Mouse (Mus musculus) macrophage (primary cell): Measurements from ENCODE around the gene Mest. TPM values are rescaled to one million over a fixed set of nuclear protein-coding genes. Genes with fewer than 3 reads are reported as not detected.

ENCODE experiments used
- H3K27ac ChIP-seq: fragments of 350-480 bp; formaldehyde crosslinking; 2 replicates; pipeline ENCODE4 v1.9.0; 2021
- H3K36me3 ChIP-seq: fragments of 350-480 bp; formaldehyde crosslinking; 2 replicates; pipeline ENCODE4 v1.9.0; 2021; ENCODE audit errors: inconsistent target
- H3K4me3 ChIP-seq: fragments of 350-480 bp; formaldehyde crosslinking; 2 replicates; pipeline ENCODE4 v1.9.0; 2021; ENCODE audit errors: inconsistent target
- H3K79me2 ChIP-seq: fragments of 350-480 bp; formaldehyde crosslinking; 2 replicates; pipeline ENCODE4 v1.9.0; 2021; ENCODE audit errors: inconsistent target
- WGBS: methylation state at CpG from one replicate; pipeline ENCODE4 v1.1.7; 2026; ENCODE audit warnings: inconsistent platforms; ENCODE audit not compliant: missing documents; 5-methylcytosine and 5-hydroxymethylcytosine counted together
- polyA plus RNA-seq: library from polyadenylated mRNA; stranded (reverse); fragments of 250-400 nt; gene quantifications from 3 replicates; pipeline ENCODE4 v1.2.4, GENCODE M21; 2018; ENCODE audit warnings: inconsistent platforms

Gene Mest
- polyA plus RNA-seq, 1 experiment from 2014 or later, result 0.07 TPM

DNA sequence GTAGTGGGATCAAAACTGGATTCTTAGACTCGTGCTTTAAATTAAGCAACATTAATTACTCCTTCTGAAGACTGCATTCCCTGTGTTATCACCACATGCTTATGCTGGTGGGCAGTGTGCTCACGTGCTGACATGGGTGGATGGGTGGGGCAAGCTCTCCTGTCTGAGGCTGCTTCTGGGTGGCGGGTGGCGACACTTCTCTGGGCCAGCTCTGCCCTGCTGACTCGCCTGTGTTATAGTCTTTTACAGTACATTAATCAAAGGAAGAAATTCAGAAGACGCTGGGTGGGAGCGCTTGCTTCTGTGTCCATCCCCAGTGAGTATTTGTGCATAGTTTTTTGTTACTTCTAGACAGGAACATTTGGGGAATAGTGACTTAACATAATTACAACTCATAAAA, 22.2 kb downstream of the Mest start:
- Histone ChIP-seq H3K79me2 (no peaks in the 10 kb centered on the region), H3K27ac (no peak overlapping the region), H3K36me3 (peaks cover 35% of the 10 kb centered on the region), H3K4me3 (no peak overlapping the region)
- WGBS, result 95% methylated on average over 7 of the region's 7 CpGs

- WGBS, result 95% methylated on average over 7 of the region's 7 CpGs
- Histone ChIP-seq H3K36me3 (peaks cover 36% of the 10 kb centered on the region), H3K27ac (no peak overlapping the region), H3K79me2 (no peaks in the 10 kb centered on the region), H3K4me3 (no peak overlapping the region)
Observed at GRCm38 (mm10) chr6:30747631-30748357, 24.4 kb downstream of the Mest start.

DNA sequence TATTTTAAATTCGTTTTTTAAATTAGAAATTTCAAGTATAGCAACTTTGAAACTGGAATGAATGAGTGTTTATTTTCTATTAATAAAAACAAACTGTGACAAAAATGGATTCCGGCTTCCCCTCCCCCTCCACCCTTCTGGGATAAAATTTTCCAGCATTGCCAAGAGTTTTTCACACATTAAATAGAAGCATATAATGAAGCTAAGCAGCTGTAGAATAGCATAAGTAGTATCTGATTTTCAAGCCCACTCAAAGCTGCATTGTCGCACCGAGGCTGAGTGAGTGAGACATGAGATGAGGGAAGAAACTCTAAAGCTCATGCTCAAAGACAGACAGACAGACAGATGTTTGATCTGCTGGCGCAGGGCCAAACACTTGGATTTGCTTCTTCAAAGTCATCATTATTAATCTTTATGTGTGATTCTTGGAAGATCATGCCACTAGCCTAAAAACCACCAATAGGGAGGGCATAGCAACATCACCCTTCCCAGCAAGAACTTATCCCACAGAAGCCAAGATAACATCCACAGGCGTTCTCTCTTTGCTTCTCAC, 25.1 kb downstream of the Mest start:
- WGBS, result 97% methylated on average over 6 of the region's 6 CpGs
- Histone ChIP-seq H3K79me2 (no peaks in the 10 kb centered on the region), H3K36me3 (peaks cover 35% of the 10 kb centered on the region), H3K4me3 (no peak overlapping the region), H3K27ac (no peak overlapping the region)

DNA sequence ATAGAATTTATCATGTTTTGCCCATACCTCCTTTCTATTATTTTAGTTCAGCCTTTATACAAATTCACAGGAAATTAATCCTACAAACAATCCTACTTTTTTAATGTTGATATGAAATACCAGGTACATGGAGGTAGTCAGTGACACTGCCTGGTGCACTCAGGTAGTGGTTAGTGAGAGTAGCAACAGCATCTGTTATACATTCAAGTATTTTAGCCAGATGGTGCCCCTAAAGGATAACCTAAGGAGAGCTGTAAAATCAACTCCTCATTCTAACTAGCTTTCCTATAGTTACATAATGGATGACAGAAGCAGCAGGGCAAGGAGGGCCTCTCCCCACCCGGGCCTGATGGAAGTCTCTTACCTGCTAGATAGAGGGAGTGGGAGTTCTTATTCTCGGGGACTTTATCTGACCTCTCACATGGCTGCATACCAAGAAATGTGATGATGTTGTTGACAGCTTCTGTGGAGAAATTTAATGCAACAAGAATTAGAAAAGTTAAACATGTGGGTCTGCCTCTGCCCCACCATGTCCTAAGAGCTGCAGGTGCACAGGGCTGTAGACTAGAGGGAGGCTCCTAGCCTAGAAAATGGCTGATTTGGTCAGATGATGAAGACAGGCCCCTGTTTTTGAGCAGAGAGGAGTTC, 25.8 kb downstream of the Mest start:
- H3K36me3 ChIP-seq, result peaks cover 28% of the 10 kb centered on the region
- whole genome bisulfite sequencing, result 83% methylated on average over 2 of the region's 2 CpGs

DNA sequence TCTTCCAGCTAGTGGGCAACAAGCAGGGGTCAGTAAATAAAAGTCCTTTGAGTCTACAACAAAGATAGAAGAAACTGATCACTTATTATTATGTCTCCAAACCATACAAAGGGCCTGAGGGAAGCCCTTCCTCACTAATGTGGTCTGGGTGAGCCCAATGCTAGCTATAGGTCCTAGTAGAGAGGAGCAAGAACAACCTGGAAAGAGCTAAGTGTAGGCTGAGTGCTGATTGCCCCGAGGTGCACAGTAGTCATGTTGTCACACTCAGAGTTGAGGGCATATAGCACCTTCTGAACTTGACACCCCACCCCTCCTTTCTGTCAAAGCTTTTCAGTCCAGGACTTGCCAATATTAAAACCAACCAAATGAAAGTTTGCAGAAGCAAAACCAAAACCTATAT, 26.5 kb downstream of the Mest start:
- Histone ChIP-seq H3K4me3 (no peak overlapping the region), H3K27ac (no peak overlapping the region), H3K36me3 (peaks cover 27% of the 10 kb centered on the region), H3K79me2 (no peaks in the 10 kb centered on the region)
- 75% methylated on average over 1 of the region's 1 CpGs for WGBS

More for the DNA sequence above, 25.8 kb downstream of the Mest start:
- no peaks in the 10 kb centered on the region for H3K79me2 ChIP-seq
- H3K27ac ChIP-seq, result no peak overlapping the region
- no peak overlapping the region for H3K4me3 ChIP-seq

GRCm38 (mm10) chr6:30750482-30750881, 27.1 kb downstream of the Mest start:
- H3K79me2 ChIP-seq, result no peaks in the 10 kb centered on the region
- H3K36me3 ChIP-seq, result peaks cover 27% of the 10 kb centered on the region
- 94% methylated on average over 6 of the region's 6 CpGs for WGBS

DNA sequence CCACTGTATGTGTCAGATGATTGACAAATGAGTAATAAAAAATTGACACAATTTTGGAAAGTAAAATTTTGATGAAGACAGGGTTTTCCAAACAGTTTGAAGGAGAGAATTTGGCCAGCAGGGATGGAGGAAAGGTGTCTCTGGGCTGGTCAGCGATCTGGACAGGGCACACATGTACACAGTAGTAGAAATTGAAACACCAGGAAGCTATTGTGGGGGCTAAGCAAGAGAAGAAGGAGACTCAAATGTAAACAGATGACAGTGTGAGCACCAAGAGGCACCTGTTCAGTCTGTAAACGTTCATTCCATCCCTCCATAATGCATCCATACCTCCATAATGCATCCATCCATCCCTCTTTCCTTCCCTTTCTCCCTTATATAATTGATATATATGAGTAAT, 27.9 kb downstream of the Mest start:
- H3K27ac ChIP-seq, result no peak overlapping the region
- WGBS, result 92% methylated on average over 1 of the region's 2 CpGs
- no peak overlapping the region for H3K4me3 ChIP-seq
- H3K79me2 ChIP-seq, result no peaks in the 10 kb centered on the region
- peaks cover 27% of the 10 kb centered on the region for H3K36me3 ChIP-seq

More at GRCm38 (mm10) chr6:30750482-30750881, 27.1 kb downstream of the Mest start:
- Histone ChIP-seq H3K4me3 (no peak overlapping the region), H3K27ac (no peak overlapping the region)

Other genes starting within 250 kb of the Mest start
- 16.3 to 23.2 TPM (median 16.4 TPM) in 3 replicates for gene Tmem209, start 213.8 kb upstream of the Mest start, polyA plus RNA-seq
- gene Ssmem1, start 213.7 kb upstream of the Mest start, polyA plus RNA-seq, result not detected in 3 replicates
- 0.20 TPM in 1 of 3 replicates, not detected in the others for gene Cpa2, start 182.0 kb upstream of the Mest start, polyA plus RNA-seq
- gene Cpa4, start 155.2 kb upstream of the Mest start, polyA plus RNA-seq, result not detected in 3 replicates
- gene Cpa5, start 112.5 kb upstream of the Mest start, polyA plus RNA-seq, result not detected in 3 replicates
- gene Cpa1, start 84.3 kb upstream of the Mest start, polyA plus RNA-seq, result not detected in 3 replicates
- gene Cep41, start 29.8 kb upstream of the Mest start, polyA plus RNA-seq, result 2.8 to 11.5 TPM (median 5.8 TPM) in 3 replicates
- gene Copg2, start 173.2 kb downstream of the Mest start, polyA plus RNA-seq, result 17.0 to 28.8 TPM (median 23.3 TPM) in 3 replicates
- gene Tsga13, start 192.0 kb downstream of the Mest start, polyA plus RNA-seq, result not detected in 3 replicates
- gene Klf14, start 235.5 kb downstream of the Mest start, polyA plus RNA-seq, result not detected in 3 replicates